Mouse (Mus musculus) small intestine, adult 2 months (tissue): Measurements from ENCODE around the gene Mreg.

Source experiments
- CTCF ChIP-seq: fragments of 200-500 bp; IDR thresholded peaks from 2 replicates; pipeline ENCODE4 v1.5.1; 2012; ENCODE audit warnings: low read depth, mild to moderate bottlenecking, control low read depth, inconsistent platforms, low read length, moderate library complexity, mixed read lengths; ENCODE audit not compliant: insufficient replicate concordance, insufficient read length; ENCODE audit errors: extremely low read depth
- POLR2A ChIP-seq: fragments of 200-500 bp; IDR thresholded peaks from 2 replicates; pipeline ENCODE4 v1.6.1; 2012; ENCODE audit warnings: low read depth, mild to moderate bottlenecking, control low read depth, inconsistent platforms, low read length, moderate library complexity

DNA sequence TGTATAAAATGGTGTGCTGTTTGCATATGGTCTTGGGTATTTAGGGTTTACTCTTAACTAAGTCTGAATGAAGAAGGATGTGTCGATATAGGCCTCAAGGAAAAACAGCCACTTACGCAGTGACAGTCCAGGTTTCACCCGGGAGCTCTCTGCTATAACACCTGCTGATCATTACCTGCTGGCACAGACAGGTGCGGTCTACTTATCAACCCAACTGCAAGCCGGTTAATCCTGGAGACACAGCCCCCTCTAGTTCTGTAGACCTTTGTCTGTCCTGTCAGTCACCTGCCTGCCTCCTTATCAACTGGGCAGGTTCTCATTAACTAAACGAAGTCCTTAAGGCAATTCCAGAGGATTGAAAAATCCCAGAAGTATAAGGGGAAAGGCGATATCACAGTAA, 37.9 kb downstream of the Mreg start:
- TF ChIP-seq CTCF, result no peak
- TF ChIP-seq POLR2A, result no peak
